Mouse (Mus musculus) T-helper 17 cell (primary cell): ENCODE data around the gene Crtc1.

ENCODE experiments used
- in situ Hi-C, 2 experiments: fragments of 300-600 bp; cut with MboI, MseI; formaldehyde crosslinking; loops; 1 replicate in 1 of 2; 2 replicates in 1 of 2; pipeline ENCODE4 v1.15.1; 2025; ENCODE audit warnings: high pct_unique_total_duplicates in 2 of 2

Gene Crtc1

DNA sequence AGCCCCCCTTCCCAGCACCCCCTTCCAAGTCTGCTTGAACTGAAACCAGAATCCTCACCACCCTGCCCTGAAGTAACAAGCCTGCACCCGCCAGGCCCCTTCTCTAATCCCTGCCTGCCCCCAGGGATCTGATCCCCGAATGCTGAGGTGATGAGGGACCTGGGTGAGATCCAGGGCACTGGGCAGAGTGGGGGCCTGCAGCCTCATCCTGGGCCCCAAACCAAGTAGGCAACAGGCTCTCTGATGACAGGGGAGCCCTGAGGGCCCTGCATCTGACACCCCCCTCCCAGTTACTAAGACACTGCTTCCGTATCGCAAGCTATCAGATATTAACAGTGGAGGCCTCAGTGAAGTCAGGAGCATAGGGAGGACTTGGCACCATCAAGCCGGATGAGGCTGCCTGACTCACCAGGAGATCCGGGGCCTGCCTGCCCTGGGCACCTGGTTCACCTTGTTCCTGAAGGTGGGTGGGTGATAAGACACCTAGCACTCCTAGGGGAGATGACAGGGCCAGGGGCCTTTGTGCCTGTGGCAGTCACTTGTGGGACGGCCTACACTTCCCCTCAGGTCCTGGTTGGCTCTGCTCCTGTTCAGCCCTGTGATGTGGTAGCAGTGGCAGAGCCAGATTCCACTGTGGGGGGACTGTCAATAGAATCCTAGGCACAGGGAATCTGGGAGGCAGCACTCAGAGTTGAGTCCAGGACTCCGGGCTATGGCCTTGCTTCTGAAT is 44.9 kb downstream of the Crtc1 start:
- in situ Hi-C loops: no loop called here

DNA sequence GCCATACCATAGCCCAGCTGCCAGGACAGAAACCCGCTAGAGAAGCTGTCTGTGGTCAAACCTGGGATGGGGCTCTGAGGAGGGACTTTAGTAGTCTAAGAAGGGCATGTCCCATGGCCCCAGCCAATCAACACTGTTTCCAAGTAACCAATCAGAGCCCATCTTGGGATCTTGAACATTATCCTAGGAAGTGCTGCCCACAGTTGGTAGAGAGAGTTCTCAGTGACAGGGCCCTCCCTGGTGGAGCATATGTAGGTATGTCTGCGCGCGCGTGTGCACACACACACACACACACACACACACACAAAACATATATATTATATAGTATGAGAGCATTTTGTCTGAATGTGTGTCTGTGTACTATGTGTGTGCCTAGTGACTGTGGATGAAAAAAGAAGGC is 46.3 kb downstream of the Crtc1 start:
- in situ Hi-C loops: no loop called here

DNA sequence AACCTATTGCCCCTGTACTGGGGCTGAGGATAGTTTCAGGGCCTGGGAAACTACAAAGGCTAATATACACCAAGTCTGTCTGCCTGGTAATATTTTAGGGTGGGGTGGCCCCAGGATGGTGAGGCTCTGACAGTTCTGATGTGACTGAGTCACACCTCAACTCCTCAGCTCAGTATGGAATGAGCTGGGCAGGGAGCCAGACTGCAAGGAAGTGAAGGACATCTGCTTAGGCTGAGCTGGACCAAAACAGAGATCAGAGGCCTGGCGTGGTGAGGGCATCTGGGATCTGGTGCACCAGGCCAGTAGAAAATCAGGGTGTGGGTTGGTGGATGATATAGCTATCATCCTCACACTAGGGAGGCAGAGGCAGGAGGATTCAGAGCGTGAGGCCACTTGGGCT is 49.7 kb downstream of the Crtc1 start:
- in situ Hi-C loops: no loop called here

DNA sequence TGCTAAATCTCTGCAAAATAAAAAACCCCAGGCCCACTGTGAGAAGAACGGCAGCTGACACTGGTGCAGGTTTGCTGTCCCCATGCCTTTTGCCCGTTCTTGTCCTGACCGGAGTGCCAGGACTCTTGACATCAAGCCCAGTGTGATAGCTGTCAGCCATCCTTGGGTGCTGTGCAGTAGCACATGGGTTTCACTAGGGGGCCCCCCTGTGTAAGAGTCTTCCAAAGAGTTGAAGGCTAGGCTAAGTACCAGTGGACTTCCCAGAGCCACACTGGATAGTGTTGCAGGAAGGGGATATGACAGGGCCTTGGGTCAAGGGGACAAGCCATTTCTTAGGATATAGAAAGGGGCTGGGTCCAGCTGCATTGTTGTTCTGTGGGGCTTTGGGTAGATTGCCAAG is 56.1 kb downstream of the Crtc1 start:
- in situ Hi-C loops: no loop called here

DNA sequence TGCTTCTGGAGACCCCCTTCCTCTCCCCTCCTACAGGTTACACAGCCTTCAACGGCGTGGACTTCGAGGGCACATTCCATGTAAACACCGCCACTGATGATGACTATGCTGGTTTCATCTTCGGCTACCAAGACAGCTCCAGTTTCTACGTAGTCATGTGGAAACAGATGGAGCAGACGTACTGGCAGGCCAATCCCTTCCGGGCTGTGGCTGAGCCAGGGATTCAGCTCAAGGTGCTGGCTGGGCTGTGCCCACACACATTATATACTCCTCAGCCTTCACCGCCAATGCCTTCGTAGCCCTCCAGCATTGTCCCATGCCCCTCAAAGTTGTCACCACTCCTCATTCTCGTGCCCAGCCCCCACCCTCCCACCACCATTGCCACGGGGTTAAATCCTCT is 59.3 kb downstream of the Crtc1 start:
- in situ Hi-C loops: no loop called here

DNA sequence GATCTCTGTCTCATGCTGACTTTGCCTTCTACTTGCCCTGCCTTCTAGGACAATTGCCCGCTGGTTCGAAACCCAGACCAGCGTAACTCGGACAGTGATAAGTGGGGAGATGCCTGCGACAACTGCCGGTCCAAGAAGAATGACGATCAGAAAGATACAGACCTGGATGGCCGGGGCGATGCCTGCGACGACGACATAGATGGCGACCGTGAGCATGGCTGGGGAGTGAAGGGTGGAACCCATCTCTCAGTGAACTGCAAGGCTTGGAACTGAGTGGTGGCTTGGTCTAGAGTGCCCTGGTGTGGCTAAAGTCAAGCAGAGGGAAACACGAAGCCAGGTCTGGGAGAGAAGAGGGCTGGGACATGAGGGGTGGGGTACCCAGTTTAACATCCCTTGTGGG is 62.3 kb downstream of the Crtc1 start:
- in situ Hi-C loops: loop anchor here in 1 of 2 experiments (5.0 kb wide), 1 partner anchor 115 kb away; the partner anchor contains the start of gene Crlf1

DNA sequence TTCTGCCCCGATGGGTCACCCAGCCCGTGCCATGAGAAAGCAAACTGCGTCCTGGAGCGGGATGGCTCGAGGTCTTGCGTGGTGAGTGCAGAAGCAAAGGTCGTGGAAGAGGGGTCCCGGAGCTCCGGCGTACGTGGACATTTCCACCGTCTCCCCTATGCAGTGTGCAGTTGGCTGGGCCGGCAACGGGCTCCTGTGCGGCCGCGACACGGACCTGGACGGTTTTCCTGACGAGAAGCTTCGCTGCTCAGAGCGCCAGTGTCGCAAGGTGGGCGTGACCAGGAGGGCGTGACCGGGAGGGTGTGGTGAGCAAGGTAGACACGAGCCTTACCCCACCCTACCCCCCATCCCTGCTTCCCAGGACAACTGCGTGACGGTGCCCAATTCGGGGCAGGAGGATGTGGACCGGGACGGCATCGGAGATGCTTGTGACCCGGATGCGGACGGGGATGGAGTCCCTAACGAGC is 63.1 kb downstream of the Crtc1 start:
- in situ Hi-C loops: loop anchor here in 1 of 2 experiments (5.0 kb wide), 1 partner anchor 116 kb away; the partner anchor contains the start of gene Crlf1

DNA sequence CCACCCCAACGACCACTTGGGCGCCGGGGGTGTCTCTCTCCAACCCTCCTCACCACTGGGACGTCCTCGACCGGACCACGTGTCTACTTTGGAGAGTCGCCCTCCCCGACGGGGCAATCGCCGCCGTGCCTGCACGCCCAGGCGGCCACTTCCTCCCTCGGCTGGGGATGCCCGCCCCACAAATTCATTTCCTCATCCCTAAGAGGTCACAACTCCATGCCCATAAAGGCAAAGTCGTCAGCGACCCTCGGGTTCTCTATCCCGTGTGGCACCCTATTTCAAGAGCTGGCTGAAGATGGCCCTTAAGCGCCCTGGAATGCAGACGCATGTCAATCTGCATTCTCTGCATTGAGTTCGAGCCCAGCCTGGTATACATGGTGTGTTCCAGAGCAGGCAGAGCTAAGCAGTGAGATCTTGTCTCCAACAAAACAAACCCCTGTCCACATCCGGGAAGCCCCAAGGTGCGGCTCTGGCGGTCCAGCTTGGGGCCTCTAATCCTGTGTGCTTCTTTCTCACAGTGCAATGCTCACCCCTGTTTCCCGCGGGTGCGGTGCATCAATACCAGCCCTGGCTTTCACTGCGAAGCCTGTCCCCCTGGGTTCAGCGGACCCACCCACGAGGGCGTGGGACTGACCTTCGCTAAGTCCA is 64.0 kb downstream of the Crtc1 start:
- in situ Hi-C loops: loop anchor here in 1 of 2 experiments (5.0 kb wide), 1 partner anchor 117 kb away; the partner anchor contains the start of gene Crlf1

DNA sequence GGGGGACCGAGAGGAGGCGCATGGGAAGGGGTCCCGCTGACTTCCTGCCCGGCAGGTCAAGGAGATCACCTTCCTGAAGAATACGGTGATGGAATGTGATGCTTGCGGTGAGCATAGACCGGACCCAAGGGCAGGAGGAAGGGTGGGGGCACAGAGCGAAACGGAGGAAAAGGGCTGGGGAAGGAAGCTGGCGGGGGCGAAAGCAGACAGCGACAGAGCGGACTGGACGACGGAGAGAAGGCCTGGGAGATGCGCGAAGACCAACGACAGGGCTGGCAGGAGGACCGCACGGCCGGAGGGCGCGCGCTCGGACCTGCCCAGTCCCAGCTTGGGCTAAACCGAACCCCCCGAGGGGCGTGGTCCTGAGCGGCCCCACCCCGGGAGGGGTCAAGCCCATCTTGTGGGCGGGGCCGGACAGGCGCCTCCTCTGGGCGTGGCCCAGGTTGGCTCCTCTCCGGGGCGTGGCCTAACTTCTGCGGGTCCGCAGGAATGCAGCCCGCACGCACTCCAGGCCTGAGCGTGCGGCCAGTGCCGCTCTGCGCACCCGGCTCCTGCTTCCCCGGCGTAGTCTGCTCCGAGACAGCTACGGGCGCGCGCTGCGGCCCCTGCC is 65.0 kb downstream of the Crtc1 start:
- in situ Hi-C loops: loop anchor here in 1 of 2 experiments (5.0 kb wide), 1 partner anchor 1278 kb away; no protein-coding TSS in a partner anchor

DNA sequence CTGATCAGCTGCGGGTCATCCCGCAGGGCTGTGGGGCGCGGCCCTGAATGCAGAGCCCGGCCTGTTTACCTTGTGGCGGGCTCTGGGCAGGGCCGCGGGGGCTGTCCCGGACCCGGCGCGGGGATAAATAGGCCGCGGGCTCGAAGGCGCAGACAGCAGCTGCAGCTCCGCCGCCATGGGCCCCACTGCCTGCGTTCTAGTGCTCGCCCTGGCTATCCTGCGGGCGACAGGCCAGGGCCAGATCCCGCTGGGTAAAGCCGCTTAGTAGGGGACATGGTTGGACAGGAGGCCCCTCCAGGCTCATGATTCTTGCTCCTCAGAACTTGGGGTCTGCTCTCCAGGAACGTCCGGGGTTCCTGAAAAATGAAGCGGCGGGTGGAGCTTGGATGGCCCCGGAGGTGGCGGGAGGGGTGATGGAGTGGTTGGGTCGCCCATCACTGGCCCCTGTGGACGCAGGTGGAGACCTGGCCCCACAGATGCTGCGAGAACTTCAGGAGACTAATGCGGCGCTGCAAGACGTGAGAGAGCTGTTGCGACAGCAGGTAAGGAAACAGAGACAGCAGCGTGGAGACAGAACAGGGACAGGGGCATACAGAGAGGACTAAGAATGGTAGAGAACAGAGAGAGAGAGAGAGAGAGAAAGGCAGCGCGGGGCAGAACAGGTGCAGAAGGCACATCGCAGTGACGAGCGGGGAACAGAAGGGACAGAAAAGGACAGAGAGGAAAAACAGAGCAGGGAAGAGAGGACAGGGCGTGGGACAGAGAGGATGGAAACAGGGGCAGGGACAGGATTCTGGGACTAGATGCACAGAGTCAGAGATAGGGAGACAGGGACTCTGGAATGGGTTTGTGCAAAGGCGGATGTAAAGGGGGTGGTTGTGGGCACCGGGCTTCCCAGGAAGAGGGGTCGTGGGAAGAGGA is 65.7 kb downstream of the Crtc1 start, which contains the start of gene Comp:
Gene Comp, plus strand, starts transcription at position 162 of the 921 bp plus-strand sequence.
- in situ Hi-C loops: loop anchor here in 1 of 2 experiments (5.0 kb wide), 1 partner anchor 1279 kb away; no protein-coding TSS in a partner anchor

DNA sequence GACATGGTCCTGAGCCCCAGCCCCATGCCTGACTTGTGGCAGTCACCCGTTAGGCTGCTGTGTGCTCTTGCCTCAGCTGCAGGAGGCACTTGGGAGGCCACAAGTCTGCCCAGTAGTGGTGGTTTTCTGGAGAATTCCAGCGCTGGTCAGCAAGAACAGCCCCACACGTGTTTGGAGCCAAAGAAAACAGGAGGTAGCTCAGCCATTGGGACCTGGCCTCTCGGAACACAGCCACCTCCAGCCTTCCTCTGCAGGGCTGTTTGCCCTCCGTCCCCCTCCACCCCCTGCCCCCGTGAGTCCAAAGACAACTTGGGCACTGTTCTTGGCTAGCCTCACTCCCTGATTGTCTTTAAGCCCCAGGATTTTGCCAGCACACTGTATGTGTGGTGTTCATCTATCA is 67.4 kb downstream of the Crtc1 start:
- in situ Hi-C loops: loop anchor here in 1 of 2 experiments (5.0 kb wide), 1 partner anchor 1280 kb away; no protein-coding TSS in a partner anchor

DNA sequence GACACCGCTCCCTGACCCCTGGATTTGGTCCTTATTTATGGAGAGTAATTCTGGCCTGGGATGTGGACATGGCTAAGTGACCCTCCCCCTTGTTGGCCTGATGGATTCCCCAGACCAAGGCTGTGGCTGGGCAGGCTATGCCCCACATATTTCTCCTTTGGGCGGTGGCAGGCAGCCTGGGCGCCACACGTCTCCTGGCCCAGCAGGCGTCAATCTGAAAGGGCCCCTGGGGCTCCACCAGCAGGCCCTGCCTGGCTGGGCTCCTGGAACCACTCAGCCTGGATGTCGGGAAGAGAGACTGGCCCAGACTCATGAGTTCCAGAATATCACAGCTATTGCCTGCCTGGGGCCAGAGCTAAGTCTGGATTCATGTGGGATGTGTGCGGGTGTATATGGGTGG is 68.9 kb downstream of the Crtc1 start:
- in situ Hi-C loops: loop anchor here in 1 of 2 experiments (5.0 kb wide), 1 partner anchor 1282 kb away; no protein-coding TSS in a partner anchor

DNA sequence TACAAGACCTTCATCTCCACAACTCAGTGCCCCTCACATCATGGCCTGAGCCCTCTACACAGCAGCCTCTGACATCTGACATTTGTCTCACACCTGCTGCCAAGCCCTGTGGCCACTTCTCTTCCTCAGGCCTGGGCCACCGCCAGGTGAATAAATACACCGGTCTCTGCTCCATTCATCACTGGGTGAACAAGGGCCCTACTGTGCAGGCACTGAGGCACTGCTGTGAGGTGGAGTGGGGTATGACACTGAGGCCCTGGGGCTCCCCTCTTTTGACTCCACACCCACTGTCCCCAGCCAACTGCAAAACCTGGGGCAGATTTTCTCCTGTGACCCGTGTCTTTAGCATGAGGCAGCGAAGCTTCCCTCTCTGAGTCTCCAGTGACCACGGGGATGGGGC is 72.8 kb downstream of the Crtc1 start:
- in situ Hi-C loops: no loop called here

DNA sequence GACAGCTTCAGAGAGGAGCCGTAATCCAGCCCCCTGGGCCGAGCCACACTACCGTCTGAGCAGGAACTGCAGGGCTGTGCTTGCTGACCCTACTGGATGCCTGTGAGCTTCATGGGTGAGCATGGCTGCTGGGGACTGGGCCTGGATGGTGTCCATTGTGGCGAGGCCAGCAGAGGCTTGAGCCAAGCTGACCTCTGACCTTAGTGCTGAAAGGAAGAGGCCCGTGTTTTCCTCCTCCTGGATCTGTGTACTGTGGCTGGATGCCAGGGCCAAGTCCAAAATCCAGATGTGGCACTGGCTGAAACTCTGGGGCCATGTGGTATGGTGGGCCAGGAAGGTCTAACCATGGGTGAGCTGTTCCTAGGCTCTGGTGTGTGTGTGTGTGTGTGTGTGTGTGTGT is 75.3 kb downstream of the Crtc1 start:
- in situ Hi-C loops: no loop called here

DNA sequence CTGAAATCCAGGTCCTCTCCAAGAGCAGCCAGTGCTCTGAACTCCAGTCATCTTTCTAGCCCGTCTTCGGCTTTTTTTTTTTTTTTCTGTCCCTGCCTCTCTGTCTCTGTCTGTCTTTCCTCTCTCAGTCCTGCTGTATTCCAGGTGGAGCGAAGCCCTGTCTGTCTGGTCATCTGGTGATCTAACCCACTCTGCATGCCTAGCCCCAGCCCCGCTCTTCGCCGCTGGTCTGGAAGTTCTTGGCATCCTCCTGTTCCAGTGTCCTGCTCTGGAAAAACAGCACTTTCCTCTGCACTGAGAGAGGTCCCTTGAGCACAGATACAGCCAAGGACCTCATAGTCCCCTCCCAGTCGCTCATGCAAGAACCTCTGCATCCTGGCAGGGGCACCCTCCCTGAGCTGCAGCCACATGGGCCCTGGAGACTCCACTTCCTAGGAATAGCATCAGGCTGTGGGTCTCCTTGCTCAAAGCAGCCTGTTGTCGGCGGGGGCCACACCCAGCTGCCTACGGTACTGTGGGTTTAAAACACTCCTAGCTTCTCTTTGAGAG is 77.8 kb downstream of the Crtc1 start:
- in situ Hi-C loops: no loop called here

DNA sequence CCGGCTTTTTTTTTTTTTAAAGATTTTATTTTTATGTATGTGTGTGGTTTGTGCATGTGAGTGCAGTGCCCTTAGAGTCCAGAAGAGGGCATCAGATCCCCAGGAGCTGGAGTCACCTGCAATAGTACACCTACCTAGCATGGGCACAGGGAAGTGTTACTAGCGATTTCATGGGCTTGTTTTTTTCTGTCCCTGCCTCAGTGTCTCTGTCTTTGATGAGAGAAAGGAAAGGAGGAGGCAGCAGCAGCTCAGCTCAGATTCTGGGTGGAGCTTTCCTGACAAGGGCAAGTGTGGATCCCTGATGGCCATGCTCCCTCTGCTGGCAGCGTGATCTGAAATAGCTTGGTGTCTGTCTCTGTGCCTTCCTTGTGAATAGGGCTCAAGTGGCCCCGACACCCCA is 78.6 kb downstream of the Crtc1 start:
- in situ Hi-C loops: no loop called here

DNA sequence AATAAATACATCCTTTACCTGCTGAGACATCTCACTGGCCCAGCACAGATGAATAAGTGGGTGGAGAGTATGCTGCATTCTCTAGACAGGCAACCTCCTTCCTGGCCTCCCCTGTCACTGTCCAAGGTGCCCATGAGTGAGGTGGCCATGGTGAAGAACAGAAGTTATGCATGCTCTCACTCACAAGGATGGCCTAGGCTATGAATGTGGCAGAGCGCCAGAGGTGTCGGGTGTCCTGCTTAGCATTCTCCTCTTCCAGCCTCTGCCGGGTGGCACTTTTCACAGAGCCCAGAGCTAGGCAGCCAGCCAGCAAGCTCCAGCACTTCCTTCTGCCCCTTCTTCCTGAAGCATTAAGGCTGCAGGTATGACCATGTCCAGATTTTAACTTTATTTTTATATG is 80.0 kb downstream of the Crtc1 start:
- in situ Hi-C loops: no loop called here

DNA sequence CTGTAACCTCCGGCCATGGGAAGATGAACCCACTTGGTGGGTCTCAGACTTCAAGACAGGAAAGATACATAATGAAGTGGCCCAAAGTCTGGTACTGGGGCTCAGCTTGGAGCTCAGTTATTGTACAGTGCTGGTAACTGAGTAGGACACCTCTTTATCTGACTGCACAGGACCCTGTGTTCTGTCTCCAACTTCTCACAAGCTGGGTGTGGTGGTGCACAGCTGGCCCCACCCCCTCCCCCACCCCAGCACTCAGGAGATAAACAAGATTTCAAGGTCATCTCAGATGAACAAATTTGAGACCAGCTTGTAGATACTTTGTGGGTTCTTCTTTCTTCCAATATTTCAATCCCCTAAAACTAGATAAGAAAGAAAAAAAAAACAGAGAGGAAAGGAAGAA is 83.3 kb downstream of the Crtc1 start:
- in situ Hi-C loops: no loop called here

DNA sequence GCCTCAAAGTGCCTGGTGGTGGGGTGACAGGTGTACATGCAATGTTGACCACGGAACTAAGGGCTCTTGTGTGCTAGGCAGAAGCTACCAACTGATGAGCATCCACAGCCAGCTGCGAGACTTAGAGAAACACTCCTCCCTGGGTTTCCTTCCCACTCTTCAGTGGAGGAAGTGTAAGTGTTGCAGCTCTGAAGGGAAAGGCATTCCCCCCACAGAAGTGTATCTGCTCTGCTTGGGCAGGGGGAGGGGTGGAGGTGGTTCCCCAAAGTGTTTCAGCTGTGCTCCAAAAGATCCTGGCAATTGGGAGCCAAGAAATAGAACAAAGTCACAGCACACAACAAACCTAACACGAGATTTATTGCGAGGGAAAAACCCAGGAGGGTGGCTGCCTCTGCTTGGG is 85.4 kb downstream of the Crtc1 start:
- in situ Hi-C loops: no loop called here

DNA sequence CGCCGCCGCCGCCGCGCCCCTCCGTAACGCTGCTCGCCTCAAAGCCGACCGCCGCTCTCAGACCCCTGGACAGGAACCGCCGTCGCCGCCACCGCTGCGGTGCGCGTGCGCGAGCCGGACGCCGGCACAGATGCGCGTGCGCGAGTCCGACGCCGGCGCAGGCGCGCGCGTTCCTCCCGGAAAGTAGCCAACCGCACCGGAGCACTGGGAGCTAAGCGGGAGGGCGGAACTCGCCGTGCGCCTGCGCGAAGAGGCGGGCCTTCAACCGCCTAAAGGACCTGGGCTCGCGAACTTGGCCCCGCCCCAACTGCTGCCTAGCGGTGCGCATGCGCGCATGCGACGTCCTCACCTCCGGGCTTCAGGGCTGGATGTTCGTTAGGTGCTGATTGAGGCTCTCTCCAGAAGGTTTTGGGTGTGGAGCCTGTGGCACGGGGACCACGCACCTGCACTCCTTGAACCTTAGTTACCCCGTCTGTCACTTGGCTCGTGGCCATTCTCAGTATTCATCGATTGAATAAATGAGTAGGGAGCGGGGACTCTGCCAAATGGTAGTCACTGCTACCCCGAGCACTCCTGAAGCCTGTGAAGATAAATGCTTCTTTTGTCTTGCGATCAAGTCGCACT is 86.1 kb downstream of the Crtc1 start, which contains the start of gene Upf1:
Gene Upf1, minus strand, starts transcription at position 85 of the 624 bp plus-strand sequence.
- in situ Hi-C loops: no loop called here
